Mouse (Mus musculus) erythroblast, embryonic 14.5 days (primary cell): ENCODE results near the gene Zbtb33. TPM values are rescaled to one million over a fixed set of nuclear protein-coding genes. Genes with fewer than 3 reads are reported as not detected.
A peak's percentile ranks its signal among the peaks of the same experiment; 100 is the strongest.
"Not testable (repeated sequence)": the region's sequence is repeated elsewhere in the genome, so short reads cannot be mapped to it uniquely, and the experiment has no call there.

ENCODE experiments used
- H3K27me3 ChIP-seq: 2 replicates; pipeline ENCODE4 v1.6.1; 2012; ENCODE audit warnings: inconsistent platforms; ENCODE audit not compliant: control insufficient read depth
- H3K36me3 ChIP-seq: 2 replicates; pipeline ENCODE4 v1.6.1; 2012; ENCODE audit warnings: mild to moderate bottlenecking, inconsistent platforms; ENCODE audit not compliant: control insufficient read depth
- H3K4me1 ChIP-seq: 2 replicates; pipeline ENCODE4 v1.6.1; 2012; ENCODE audit warnings: inconsistent platforms; ENCODE audit not compliant: control insufficient read depth
- H3K4me3 ChIP-seq: replicated peaks from 2 replicates; pipeline ENCODE3; 2012; ENCODE audit warnings: moderate library complexity, mild to moderate bottlenecking, inconsistent platforms
- H3K9me3 ChIP-seq: 2 replicates; pipeline ENCODE4 v1.6.1; 2012; ENCODE audit warnings: low read length, inconsistent platforms, mixed read lengths; ENCODE audit not compliant: control insufficient read depth
- GATA1 ChIP-seq: IDR thresholded peaks from 2 replicates; pipeline ENCODE4 v1.6.1; 2012; ENCODE audit warnings: low read length, inconsistent platforms, mixed read lengths
- TAL1 ChIP-seq: IDR thresholded peaks from 3 replicates; pipeline ENCODE4 v1.6.1; 2012; ENCODE audit warnings: low read length, inconsistent platforms, mixed read lengths
- polyA plus RNA-seq: library from polyadenylated mRNA; stranded (reverse); fragments of >175 nt; gene quantifications from 2 replicates; pipeline ENCODE4 v1.2.3, GENCODE M21; 2012

Zbtb33 gene
- polyA plus RNA-seq, result 0.01 and 0.02 TPM in 2 replicates

GRCm38 (mm10) chrX:38189552-38190457, at the start of gene Zbtb33:
Gene Zbtb33, plus strand, starts transcription at chrX:38189793.
- peaks cover 3% of the 10 kb centered on the region for H3K9me3 ChIP-seq
- H3K4me1 ChIP-seq, result peaks cover 8% of the 10 kb centered on the region
- H3K36me3 ChIP-seq, result peaks cover 10% of the 10 kb centered on the region
- no peaks in the 10 kb centered on the region for H3K27me3 ChIP-seq
- TF ChIP-seq TAL1 (no peak), GATA1 (no peak)
- H3K4me3 ChIP-seq, result peak within 1 kb of the TSS; percentile 86

GRCm38 (mm10) chrX:38159097-38159496, 30.5 kb upstream of the Zbtb33 start:
- Histone ChIP-seq H3K9me3 (no peaks in the 10 kb centered on the region), H3K4me3 (no peak overlapping the region), H3K4me1 (no peaks in the 10 kb centered on the region), H3K36me3 (no peaks in the 10 kb centered on the region), H3K27me3 (no peaks in the 10 kb centered on the region)
- no peak for TF ChIP-seq GATA1
- TF ChIP-seq TAL1, result no peak

- Histone ChIP-seq H3K9me3 (no peaks in the 10 kb centered on the region), H3K4me1 (no peaks in the 10 kb centered on the region), H3K36me3 (no peaks in the 10 kb centered on the region), H3K4me3 (no peak overlapping the region), H3K27me3 (no peaks in the 10 kb centered on the region)
- no peak for TF ChIP-seq TAL1
- TF ChIP-seq GATA1, result no peak
Measured at GRCm38 (mm10) chrX:38165315-38165714, 24.3 kb upstream of the Zbtb33 start.

- no peaks in the 10 kb centered on the region for H3K27me3 ChIP-seq
- TF ChIP-seq TAL1, result no peak
- TF ChIP-seq GATA1, result no peak
- H3K4me1 ChIP-seq, result no peaks in the 10 kb centered on the region
- no peak overlapping the region for H3K4me3 ChIP-seq
- no peaks in the 10 kb centered on the region for H3K9me3 ChIP-seq
- H3K36me3 ChIP-seq, result no peaks in the 10 kb centered on the region
Measured at GRCm38 (mm10) chrX:38166064-38166463, 23.5 kb upstream of the Zbtb33 start.

GRCm38 (mm10) chrX:38166592-38166991, 23.0 kb upstream of the Zbtb33 start:
- Histone ChIP-seq H3K36me3 (no peaks in the 10 kb centered on the region), H3K4me3 (no peak overlapping the region), H3K9me3 (no peaks in the 10 kb centered on the region), H3K27me3 (no peaks in the 10 kb centered on the region), H3K4me1 (no peaks in the 10 kb centered on the region)
- TF ChIP-seq TAL1 (no peak), GATA1 (no peak)

GRCm38 (mm10) chrX:38179891-38180310, 9.7 kb upstream of the Zbtb33 start:
- peaks cover 22% of the 10 kb centered on the region for H3K27me3 ChIP-seq
- H3K36me3 ChIP-seq, H3K4me1 ChIP-seq, H3K4me3 ChIP-seq, H3K9me3 ChIP-seq: not testable (repeated sequence)

GRCm38 (mm10) chrX:38180656-38181607, 8.7 kb upstream of the Zbtb33 start:
- H3K4me1 ChIP-seq, result peaks cover 5% of the 10 kb centered on the region
- H3K9me3 ChIP-seq, result peaks cover 3% of the 10 kb centered on the region
- no peaks in the 10 kb centered on the region for H3K36me3 ChIP-seq
- H3K27me3 ChIP-seq, result peaks cover 22% of the 10 kb centered on the region
- peak overlapping the region; percentile 22 for H3K4me3 ChIP-seq
- TF ChIP-seq GATA1, result no peak

GRCm38 (mm10) chrX:38181608-38182258, 7.9 kb upstream of the Zbtb33 start:
- peaks cover 22% of the 10 kb centered on the region for H3K27me3 ChIP-seq
- H3K36me3 ChIP-seq, result no peaks in the 10 kb centered on the region
- H3K9me3 ChIP-seq, result peaks cover 3% of the 10 kb centered on the region
- TF ChIP-seq GATA1 (no peak), TAL1 (no peak)
- no peak overlapping the region for H3K4me3 ChIP-seq
- H3K4me1 ChIP-seq, result peaks cover 5% of the 10 kb centered on the region
